Mouse (Mus musculus) small intestine, adult 2 months (tissue): ENCODE data around the gene Sipa1. TPM values are rescaled to one million over a fixed set of nuclear protein-coding genes. Genes with fewer than 3 reads are reported as not detected.
"Not testable (repeated sequence)": the region's sequence is repeated elsewhere in the genome, so short reads cannot be mapped to it uniquely, and the experiment has no call there.

Experiments
- H3K27ac ChIP-seq: fragments of 200-500 bp; 2 replicates; pipeline ENCODE4 v1.5.1; 2012; ENCODE audit warnings: low read depth, low read length, control low read depth, inconsistent platforms; ENCODE audit not compliant: insufficient read depth
- H3K27me3 ChIP-seq: fragments of 200-500 bp; 2 replicates; pipeline ENCODE4 v1.6.1; 2012; ENCODE audit warnings: mild to moderate bottlenecking, moderate library complexity, low read length, inconsistent platforms; ENCODE audit not compliant: control insufficient read depth, insufficient read depth
- H3K36me3 ChIP-seq: fragments of 200-500 bp; 2 replicates; pipeline ENCODE4 v1.6.1; 2012; ENCODE audit warnings: mild to moderate bottlenecking, low read length, control low read depth, inconsistent platforms; ENCODE audit not compliant: control insufficient read depth, insufficient read depth
- H3K4me1 ChIP-seq: fragments of 200-500 bp; 2 replicates; pipeline ENCODE4 v1.6.1; 2012; ENCODE audit warnings: low read length, inconsistent platforms, mixed read lengths; ENCODE audit not compliant: control insufficient read depth, insufficient read depth, insufficient read length
- H3K4me3 ChIP-seq: fragments of 200-500 bp; 2 replicates; pipeline ENCODE4 v1.5.1; 2012; ENCODE audit warnings: low read depth, mild to moderate bottlenecking, control low read depth, inconsistent platforms, low read length, moderate library complexity
- CTCF ChIP-seq: fragments of 200-500 bp; IDR thresholded peaks from 2 replicates; pipeline ENCODE4 v1.5.1; 2012; ENCODE audit warnings: low read depth, mild to moderate bottlenecking, control low read depth, inconsistent platforms, low read length, moderate library complexity, mixed read lengths; ENCODE audit not compliant: insufficient replicate concordance, insufficient read length; ENCODE audit errors: extremely low read depth
- POLR2A ChIP-seq: fragments of 200-500 bp; IDR thresholded peaks from 2 replicates; pipeline ENCODE4 v1.6.1; 2012; ENCODE audit warnings: low read depth, mild to moderate bottlenecking, control low read depth, inconsistent platforms, low read length, moderate library complexity
- WGBS: fragments of 180-500 bp; shearing (Covaris S2); methylation state at CpG from one replicate; pipeline ENCODE4 v1.1.7; 2018; 5-methylcytosine and 5-hydroxymethylcytosine counted together
- polyA plus RNA-seq: library from polyadenylated mRNA; depleted of rRNA; stranded (reverse); fragments of >200 nt; gene quantifications from 2 replicates; pipeline ENCODE4 v1.2.3, GENCODE M21; 2012

The Sipa1 gene
- polyA plus RNA-seq, 1 experiment = 54.0 TPM

GRCm38 (mm10) chr19:5690343-5690735 is 26.8 kb upstream of the Sipa1 start:
- H3K4me1 ChIP-seq = peaks cover 23% of the 10 kb centered on the region
- H3K36me3 ChIP-seq = peaks cover 36% of the 10 kb centered on the region
- peak overlapping the region; percentile 97 for H3K4me3 ChIP-seq
- H3K27ac ChIP-seq = peak overlapping the region; percentile 99; the same call in 1 of the 2 replicates
- TF ChIP-seq POLR2A (no peak), CTCF (no peak)
- H3K27me3 ChIP-seq = no peaks in the 10 kb centered on the region
- WGBS = 15% methylated on average over 15 of the region's 15 CpGs

DNA sequence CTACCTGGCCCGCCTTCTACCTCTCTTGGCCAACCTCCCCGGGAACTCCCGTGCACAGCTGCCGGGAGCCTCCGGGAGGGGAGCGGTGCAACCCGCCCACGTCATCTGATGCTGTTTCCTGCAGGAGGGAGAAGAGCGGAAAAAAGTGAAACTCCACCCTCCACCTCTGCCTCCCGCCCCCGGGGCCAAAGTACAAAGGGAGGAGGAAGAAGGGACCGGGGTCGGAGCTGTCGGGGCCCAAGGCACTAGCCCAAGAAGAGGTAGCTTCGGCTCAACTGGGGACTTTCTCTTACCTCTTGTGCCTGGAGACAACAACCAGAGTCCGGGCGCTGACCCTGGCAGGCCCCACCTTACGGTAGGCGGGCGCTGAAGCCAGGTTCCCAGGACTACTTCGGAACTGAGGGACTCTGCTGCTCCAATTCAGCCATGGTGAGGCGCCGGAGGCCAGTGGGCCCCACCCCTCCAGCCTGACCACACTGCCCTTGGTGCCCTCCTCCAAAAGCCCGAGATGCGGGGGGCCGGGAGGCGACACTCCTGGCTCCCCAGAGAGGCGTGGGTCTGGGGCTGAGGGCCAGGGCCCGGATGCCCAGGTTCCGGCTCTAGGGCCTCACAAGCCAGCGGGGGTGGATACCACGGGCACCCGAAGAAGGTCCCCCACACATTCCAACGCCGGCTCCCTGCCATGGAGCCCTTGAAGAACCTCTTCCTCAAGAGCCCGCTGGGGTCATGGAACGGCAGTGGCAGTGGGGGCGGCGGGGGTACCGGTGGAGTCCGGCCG is 26.2 kb upstream of the Sipa1 start:
- TF ChIP-seq CTCF (no peak), POLR2A (peak; percentile 81; the same call in 1 of the 2 replicates)
- WGBS = 1% methylated on average over 42 of the region's 42 CpGs
- Histone ChIP-seq H3K4me1 (peaks cover 23% of the 10 kb centered on the region), H3K27ac (peak overlapping the region; percentile 99), H3K4me3 (peak overlapping the region; percentile 97), H3K27me3 (no peaks in the 10 kb centered on the region), H3K36me3 (peaks cover 37% of the 10 kb centered on the region)

GRCm38 (mm10) chr19:5689088-5689428 is 25.6 kb upstream of the Sipa1 start:
- no peak for TF ChIP-seq CTCF
- TF ChIP-seq POLR2A = no peak
- WGBS = under 1% methylated on average over 7 of the region's 7 CpGs
- H3K27ac ChIP-seq = peak overlapping the region; percentile 99
- H3K36me3 ChIP-seq = peaks cover 42% of the 10 kb centered on the region
- H3K4me1 ChIP-seq = peaks cover 23% of the 10 kb centered on the region
- no peaks in the 10 kb centered on the region for H3K27me3 ChIP-seq
- H3K4me3 ChIP-seq = peak overlapping the region; percentile 97

- H3K27me3 ChIP-seq = no peaks in the 10 kb centered on the region
- H3K27ac ChIP-seq = peak within 1 kb of the TSS; percentile 99
- under 1% methylated on average over 69 of the region's 69 CpGs for WGBS
- TF ChIP-seq POLR2A (peak; percentile 72), CTCF (peak; percentile 17; the same call in 1 of the 2 replicates)
- H3K36me3 ChIP-seq = peaks cover 39% of the 10 kb centered on the region
- H3K4me1 ChIP-seq = peaks cover 23% of the 10 kb centered on the region
- peak within 1 kb of the TSS; percentile 97 for H3K4me3 ChIP-seq
Observed at GRCm38 (mm10) chr19:5688200-5689087, 24.9 kb upstream of the Sipa1 start, which contains the start of the genes Map3k11 and Pcnx3. Map3k11 (plus strand) TSS chr19:5688742. Pcnx3 (minus strand) TSS chr19:5688908.

DNA sequence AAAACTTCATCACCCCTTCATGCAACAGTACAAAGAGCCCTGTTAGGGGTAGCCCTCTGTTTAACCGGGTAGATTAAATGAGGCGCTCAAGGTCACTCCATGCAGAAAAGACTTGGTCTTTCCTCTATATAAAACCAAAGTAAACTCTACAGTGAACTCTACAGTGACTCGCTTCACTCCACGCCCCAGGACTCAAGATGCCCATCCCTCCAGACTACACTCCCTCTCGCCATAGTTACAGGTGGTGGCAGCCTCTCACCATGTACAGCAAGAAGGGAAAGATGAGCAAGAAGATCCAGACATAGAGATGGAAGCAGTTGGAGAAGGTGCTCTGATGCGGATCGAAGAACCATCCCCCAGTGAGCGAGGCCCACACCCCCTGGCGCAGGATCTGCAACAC is 24.2 kb upstream of the Sipa1 start:
- H3K4me1 ChIP-seq = peaks cover 20% of the 10 kb centered on the region
- peaks cover 41% of the 10 kb centered on the region for H3K36me3 ChIP-seq
- H3K4me3 ChIP-seq = peak overlapping the region; percentile 97
- TF ChIP-seq POLR2A = no peak
- no peak for TF ChIP-seq CTCF
- no peaks in the 10 kb centered on the region for H3K27me3 ChIP-seq
- 17% methylated on average over 9 of the region's 9 CpGs for WGBS
- no peak overlapping the region for H3K27ac ChIP-seq

DNA sequence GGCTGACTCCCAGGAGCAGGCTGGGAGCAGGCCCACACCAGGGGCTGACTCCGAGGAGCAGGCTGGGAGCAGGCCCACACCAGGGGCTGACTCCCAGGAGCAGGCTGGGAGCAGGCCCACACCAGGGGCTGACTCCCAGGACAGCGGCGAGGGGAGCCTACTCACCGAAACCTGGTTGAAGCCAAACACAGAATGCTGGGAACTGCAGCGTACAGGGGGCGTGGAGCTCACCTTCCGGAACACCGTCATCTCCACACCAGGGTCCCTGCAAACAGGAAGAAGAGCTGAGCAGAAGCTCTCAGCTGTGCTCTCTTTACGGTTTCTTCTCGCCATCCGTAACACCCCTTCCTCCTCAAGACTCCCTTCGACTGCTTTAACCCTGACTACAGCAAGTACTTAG is 23.4 kb upstream of the Sipa1 start:
- WGBS = 95% methylated on average over 12 of the region's 12 CpGs
- not testable (repeated sequence) for H3K4me3 ChIP-seq

DNA sequence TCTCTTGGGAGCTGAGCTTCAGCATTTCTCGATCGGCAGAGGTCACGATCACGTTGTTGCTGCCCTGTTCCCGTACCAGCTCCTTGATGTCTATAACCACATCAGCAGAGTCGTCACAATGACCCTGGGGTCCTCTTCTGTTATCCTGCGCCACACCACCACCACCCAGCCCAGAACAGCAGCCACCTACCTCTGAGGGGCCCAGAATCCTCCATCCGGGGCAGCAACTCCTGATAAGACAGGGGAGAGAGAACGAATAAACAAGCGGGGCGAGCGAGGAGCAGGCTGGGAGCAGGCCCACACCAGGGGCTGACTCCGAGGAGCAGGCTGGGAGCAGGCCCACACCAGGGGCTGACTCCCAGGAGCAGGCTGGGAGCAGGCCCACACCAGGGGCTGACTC is 22.9 kb upstream of the Sipa1 start:
- H3K27ac ChIP-seq = no peak overlapping the region
- no peak for TF ChIP-seq POLR2A
- no peak for TF ChIP-seq CTCF
- peaks cover 46% of the 10 kb centered on the region for H3K36me3 ChIP-seq
- H3K4me3 ChIP-seq = no peak overlapping the region
- peaks cover 14% of the 10 kb centered on the region for H3K4me1 ChIP-seq
- WGBS = 92% methylated on average over 13 of the region's 13 CpGs
- no peaks in the 10 kb centered on the region for H3K27me3 ChIP-seq

More for the DNA sequence above, 23.4 kb upstream of the Sipa1 start:
- H3K27me3 ChIP-seq, H3K27ac ChIP-seq: not testable (repeated sequence)
- Histone ChIP-seq H3K4me1 (peaks cover 17% of the 10 kb centered on the region), H3K36me3 (peaks cover 41% of the 10 kb centered on the region)
